8 mouse cellular contexts compared by ENCODE assay signal in the genomic region with DNA sequence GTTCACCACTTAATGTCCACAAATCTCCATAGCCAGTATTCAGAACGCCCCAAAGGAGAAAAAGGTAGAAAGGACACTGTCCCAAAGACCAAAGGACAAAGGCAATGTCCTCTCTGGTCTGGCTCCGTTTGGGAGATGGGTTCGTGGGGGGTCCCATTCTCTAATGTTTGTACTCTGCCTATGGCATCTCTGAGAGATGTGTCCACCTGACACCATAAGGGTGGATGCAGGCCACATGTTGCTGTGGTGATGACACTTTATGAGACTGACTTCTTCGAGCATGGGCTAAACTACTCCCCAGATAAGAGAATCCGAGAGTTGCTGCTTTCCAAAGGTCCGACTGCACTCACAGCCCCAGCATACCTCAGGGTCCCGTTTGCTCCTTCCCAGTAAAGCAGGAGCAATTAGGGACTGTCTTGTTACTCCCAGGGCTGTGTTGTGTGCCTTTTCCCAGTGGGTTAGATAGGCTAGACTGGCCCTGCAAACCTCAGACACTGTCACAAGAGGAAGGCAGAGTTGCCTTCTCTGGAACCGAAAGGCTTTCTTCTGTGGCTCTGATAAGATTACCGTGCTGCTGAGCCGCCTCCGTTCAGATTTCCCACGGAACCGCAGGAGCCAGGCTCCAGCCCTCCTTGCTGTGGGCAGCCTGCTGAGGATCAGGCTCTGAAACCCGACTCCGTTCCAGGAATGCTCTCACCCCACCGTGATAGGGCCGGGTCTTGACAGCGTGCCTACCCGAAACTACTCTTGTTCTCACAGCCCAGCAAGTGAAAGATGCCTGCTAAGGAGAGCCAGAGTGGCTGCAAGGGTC. TPM values are rescaled to one million over a fixed set of nuclear protein-coding genes. Genes with fewer than 3 reads are reported as not detected.
A peak's percentile ranks its signal among the peaks of the same experiment; 100 is the strongest.
DNase-seq lines count a peak whose midpoint lies in the region; ATAC-seq and TF ChIP-seq lines count a peak whose summit lies in the region.

No protein-coding gene starts in this region.

- no peak for DNase-seq in layer of hippocampus, adult 2 months (ENCODE audit: low spot score in 2 of 2)
- no peak for DNase-seq in layer of hippocampus, adult 8-10 months (ENCODE audit: low spot score in 2 of 2)
- peak; percentile 91 for DNase-seq in heart, embryonic 10.5 days (ENCODE audit: low spot score)
- DNase-seq in retina, embryonic 14.5 days (ENCODE audit: low spot score), result peak; percentile 51
- DNase-seq in natural killer cell, adult 2 months (ENCODE audit: low spot score in 2 of 2), result no peak
- DNase-seq in cerebellum, adult 11-12 months, result no peak

- H3K9me3 ChIP-seq in heart, embryonic 10.5 days, result no peaks in the 10 kb centered on the region
- no peaks in the 10 kb centered on the region for H3K9me3 ChIP-seq in limb, embryonic 13.5 days

- TF ChIP-seq CTCF in layer of hippocampus, adult 2 months (conservative IDR thresholded peaks at IDR 0.05), result no peak
- TF ChIP-seq CTCF in cortical plate, adult 2 months (IDR thresholded peaks at IDR 0.05; ENCODE audit: extremely low read depth, insufficient read depth, low read length), result no peak

- no peak overlapping the region for H3K27ac ChIP-seq in layer of hippocampus, adult 2 months
- H3K27ac ChIP-seq in cortical plate, adult 2 months (ENCODE audit: insufficient read depth, low read length), result no peak overlapping the region
- H3K27ac ChIP-seq in heart, embryonic 10.5 days, result peak overlapping the region; percentile 84
- H3K27ac ChIP-seq in limb, embryonic 13.5 days, result no peak overlapping the region

- WGBS in heart, embryonic 10.5 days, result 8% methylated on average over 19 of the region's 19 CpGs
- WGBS in limb, embryonic 13.5 days, result 8% methylated on average over 19 of the region's 19 CpGs

- peak overlapping the region; percentile 9; the same call in 1 of the 2 replicates for H3K4me3 ChIP-seq in layer of hippocampus, adult 2 months
- 0 out of 2 replicates have a peak overlapping the region, but pooled peaks have one; percentile 4 for H3K4me3 ChIP-seq in cortical plate, adult 2 months (ENCODE audit: insufficient read depth, low read length)
- peak overlapping the region; percentile 48 for H3K4me3 ChIP-seq in heart, embryonic 10.5 days
- peak overlapping the region; percentile 22 for H3K4me3 ChIP-seq in limb, embryonic 13.5 days

- peaks cover 2% of the 10 kb centered on the region; the same call in 1 of the 2 replicates for H3K4me1 ChIP-seq in cortical plate, adult 2 months (ENCODE audit: control insufficient read depth, insufficient read depth, low read length)
- peaks cover 88% of the 10 kb centered on the region for H3K4me1 ChIP-seq in heart, embryonic 10.5 days
- H3K4me1 ChIP-seq in limb, embryonic 13.5 days, result peaks cover 46% of the 10 kb centered on the region

- peak overlapping the region; percentile 45 for H3K9ac ChIP-seq in limb, embryonic 13.5 days

- no peak for TF ChIP-seq POLR2A in cortical plate, adult 2 months (IDR thresholded peaks at IDR 0.05; ENCODE audit: extremely low read depth, insufficient read depth, low read length)

- peak overlapping the region; percentile 58 for H3K4me2 ChIP-seq in limb, embryonic 13.5 days (replicated peaks)

- peaks cover 29% of the 10 kb centered on the region; the same call in 1 of the 2 replicates for H3K36me3 ChIP-seq in heart, embryonic 10.5 days
- no peaks in the 10 kb centered on the region for H3K36me3 ChIP-seq in limb, embryonic 13.5 days

- ATAC-seq in limb, embryonic 13.5 days (ENCODE audit: low FRiP score, low read depth), result peak; percentile 76

- no peaks in the 10 kb centered on the region for H3K27me3 ChIP-seq in heart, embryonic 10.5 days (ENCODE audit: insufficient read depth, poor library complexity, severe bottlenecking)
- peaks cover 20% of the 10 kb centered on the region; the same call in 1 of the 2 replicates for H3K27me3 ChIP-seq in limb, embryonic 13.5 days

RNA-seq across cellular contexts. Expression of gene Rcsd1, which starts 7.1 kb away (rescaled TPM):
- 1 to 10 TPM; 3.7 to 4.9 TPM for total RNA-seq in layer of hippocampus, adult 2 months (2021)
- 1 to 10 TPM; 4.2 to 8.6 (median 6.3) TPM for total RNA-seq in layer of hippocampus, adult 8-10 months (2022)
- polyA plus RNA-seq in cortical plate, adult 2 months (2012; rRNA removed), result 6.0 TPM in 2 replicates
- 100 and 130 TPM in 2 replicates for polyA plus RNA-seq in heart, embryonic 10.5 days (2016; fragmentation: Nextera tagmentation; extraction: Ambion mirVana)
- 16.2 and 16.3 TPM in 2 replicates for polyA plus RNA-seq in limb, embryonic 13.5 days (2015; fragmentation: Nextera tagmentation; extraction: Ambion mirVana)

Comparison
In these comparisons a context has a peak if more than half of its experiments do, and no peak if none do; other contexts are left out.
1. DNase-seq: peak in heart, embryonic 10.5 days (single experiment) and retina, embryonic 14.5 days (single experiment); none in layer of hippocampus, adult 2 months (0 of 2), layer of hippocampus, adult 8-10 months (0 of 2), natural killer cell, adult 2 months (0 of 2) and cerebellum, adult 11-12 months (single experiment).
2. Peak in every context shown above with its lines, with median percentiles within 50 percentile points of each other: H3K4me3 ChIP-seq.